Mouse (Mus musculus): ENCODE data around the gene Crabp2.

The Crabp2 gene

DNA sequence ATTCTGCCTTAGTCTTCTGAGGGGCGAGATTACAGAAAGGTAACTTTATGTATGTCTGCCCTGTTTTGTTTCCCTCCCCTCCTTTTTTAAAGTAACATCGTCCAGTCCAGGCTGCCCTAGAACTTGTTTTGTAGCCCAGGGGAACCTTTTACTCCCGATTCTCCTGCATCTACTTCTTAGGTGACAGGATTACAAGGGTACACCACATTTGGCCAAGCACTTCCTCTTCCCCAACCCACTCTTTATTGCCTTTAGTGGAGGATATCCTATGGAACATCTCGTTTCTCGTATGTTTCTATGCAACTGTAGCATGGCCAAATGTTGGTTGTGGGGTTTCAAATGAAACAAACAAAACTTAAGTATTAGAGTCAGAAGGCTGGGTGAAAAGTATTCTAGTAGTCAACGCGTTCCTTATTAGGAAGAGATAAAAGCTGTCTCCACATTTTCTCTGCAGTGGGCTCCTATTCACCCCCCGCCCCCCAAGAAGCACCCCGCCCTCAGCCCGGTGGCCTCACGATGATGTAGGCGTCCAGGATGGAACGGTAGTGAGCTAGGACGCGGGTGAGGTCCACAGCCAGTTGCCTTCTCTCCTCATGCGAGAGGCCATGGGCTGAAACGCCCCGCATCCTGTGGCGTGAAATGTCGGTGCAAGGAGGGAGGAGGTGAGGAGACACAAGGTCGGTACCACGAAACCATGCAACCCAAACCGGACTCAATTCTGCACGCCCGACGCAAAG, 19.0 kb upstream of the Crabp2 start:
- no peak for DNase-seq

DNA sequence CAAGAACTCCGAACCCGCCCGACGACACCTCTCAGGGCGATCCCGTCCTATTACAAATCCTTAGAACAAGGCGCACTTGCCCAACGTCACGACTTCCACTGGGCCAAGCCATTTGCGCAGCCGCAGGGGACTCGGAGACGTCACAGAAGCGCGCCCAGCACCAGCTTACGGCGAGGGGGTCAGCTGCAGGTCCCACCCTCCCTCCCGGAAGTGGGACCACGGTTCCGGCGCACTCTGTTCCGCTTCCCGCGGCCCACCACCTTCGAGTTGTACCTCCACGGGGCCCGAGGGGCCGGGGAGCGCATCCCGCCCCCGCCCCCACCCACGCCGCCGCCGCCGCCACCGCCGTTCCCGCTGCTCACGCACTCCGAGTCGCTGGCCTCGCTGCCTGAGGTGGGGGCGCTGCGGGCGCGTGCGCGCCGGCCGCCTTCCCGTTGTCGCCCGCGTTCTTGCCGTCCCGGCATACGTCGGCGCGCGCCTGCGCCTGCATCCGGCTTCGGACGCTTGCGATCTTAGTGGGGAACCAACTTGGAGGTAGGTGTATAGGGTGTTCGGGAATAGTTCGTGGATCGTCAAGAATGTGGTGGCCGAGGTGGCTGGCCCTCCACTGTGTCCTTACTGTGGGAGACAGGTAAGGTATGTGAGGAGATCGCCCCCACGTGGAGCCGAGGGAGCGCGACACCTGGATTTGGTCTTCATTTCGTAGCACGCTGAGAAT, 18.2 kb upstream of the Crabp2 start, which contains the start of the genes Isg20l2 and Rrnad1:
Gene Isg20l2, plus strand, starts transcription at position 237 of the 718 bp plus-strand sequence.
Gene Rrnad1, minus strand, starts transcription at position 640 of the 718 bp plus-strand sequence.
- peak; percentile 93 to 95 for DNase-seq

DNA sequence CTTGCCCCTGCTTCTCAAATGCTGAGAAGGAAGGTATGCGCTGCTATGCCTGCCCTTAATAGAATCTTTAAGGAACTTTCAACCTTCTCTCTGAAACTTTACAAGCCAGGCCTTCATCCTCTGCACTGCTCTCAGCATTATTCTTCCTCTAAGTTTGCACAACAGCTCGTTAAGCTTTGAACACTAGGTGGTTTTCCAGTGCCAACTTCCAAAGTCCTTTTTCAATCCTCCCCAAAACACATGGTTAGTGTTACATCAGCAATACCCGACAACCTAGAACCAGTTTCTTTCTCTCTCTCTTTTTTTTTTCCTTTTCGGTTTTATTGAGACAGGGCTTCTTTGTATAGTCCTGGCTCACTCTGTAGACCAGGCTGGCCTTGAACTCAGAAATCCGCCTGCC, 14.4 kb upstream of the Crabp2 start:
- no peak for DNase-seq

DNA sequence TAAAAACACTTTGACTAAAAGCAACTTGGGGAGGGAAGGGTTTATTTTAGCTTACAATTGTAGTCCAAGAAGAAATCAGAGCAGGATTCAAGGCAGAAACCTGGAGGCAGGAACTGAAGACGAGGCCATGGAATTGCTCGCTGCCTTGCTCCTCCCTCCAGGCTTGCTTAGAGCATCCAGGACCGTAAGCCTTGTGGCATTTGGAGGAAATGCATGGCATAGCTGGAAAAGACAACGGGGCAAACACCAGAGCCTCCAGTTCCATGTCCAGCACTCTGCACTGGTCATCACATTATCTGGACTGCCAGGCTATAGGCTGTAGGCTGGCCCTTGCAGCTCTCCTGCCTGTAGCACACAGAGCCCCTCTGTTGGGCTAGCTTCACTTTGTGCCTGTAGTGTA, 14.0 kb upstream of the Crabp2 start:
- DNase-seq = no peak

DNA sequence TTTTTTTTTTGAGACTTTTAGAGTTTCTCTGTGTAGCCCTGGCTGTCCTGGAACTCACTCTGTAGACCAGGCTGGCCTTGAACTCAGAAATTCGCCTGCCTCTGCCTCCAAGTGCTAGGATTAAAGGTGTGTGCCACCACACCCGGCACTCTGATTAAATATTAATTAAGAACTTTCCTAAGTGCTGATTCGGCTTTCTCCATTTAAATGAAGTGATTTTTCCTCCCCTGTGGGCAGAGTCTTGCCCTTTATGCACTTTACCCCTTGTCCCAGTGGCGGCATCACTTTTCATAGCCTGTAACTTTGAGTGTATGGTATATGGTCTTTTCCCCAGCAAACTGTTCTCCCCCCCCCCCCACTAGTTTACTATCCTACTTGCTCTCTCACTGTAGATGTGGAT, 13.3 kb upstream of the Crabp2 start:
- no peak for DNase-seq

DNA sequence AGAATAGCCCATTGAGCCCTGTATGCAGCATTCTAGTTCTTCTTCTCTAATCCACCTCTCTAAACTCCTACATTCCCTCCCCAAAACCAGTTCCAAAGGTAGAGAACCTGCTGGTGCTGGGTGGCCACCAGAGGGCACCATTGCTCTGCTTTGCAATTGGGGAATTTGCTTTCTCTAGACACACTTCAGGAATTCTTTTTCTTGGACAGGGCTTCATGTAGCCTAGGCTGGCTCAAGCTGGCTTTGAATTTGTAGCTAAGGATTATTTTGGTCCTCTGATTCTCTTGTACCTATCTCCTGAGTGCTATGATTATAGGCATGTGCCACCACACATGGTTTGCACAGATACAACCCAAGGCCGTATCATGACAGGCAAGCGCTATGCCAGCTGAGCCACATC, 12.7 kb upstream of the Crabp2 start:
- no peak for DNase-seq

DNA sequence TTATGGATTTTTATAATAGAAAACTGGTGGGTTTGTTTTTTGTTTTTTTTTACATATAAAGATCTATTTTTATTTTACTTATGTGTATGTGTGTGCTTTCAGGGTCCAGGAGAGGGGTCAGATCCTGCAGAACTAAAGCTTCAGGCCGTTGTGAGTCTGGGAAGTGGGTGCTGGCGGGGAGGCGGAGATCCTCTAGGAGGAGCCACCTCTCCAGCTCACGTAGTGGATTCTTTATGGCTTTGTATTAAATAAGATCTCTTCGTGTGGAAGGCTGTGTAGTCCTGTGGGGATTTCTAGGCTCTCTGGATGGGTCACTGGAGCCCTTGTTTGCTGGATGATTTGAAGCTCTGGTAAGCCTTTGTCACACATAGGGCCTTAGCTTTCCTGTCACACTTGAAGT, 7.9 kb upstream of the Crabp2 start:
- no peak for DNase-seq

DNA sequence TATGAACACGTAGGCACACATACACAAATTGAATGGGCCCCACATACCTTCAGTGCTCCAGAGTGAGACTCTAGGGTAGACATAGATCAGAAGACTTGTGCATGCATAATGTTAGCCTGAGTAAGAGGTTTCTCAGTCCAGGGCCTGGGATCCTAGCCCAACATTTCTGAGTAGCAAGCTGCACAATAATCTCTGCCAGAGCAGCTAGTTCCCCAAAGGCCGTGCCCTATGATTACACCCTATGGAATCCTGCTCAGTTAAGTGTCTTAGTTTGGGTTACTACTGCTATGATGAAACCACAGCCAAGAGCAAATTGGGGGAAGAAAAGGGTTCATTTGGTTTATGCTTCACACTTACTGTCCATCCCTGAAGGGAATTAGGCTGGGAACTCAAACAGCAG, 6.0 kb upstream of the Crabp2 start:
- DNase-seq = no peak

DNA sequence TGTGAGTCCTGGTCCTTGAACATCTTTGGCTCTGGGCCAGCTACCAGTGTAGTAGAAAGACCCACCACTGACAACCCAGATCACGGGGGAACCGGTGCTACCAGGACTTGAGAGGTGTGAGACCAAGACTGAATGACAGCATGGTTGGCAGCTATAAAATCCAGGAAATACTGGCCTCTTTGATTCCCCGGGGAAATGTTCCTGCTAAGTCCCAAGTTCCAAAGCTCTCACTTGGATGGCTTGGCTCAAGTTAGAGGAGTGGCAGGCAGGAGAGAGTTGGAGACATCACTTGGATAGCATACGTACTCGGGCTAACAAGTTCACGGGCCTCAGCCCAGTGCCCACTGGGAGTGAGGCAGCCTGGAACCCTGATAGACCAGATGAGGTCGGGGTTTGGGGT, 4.9 kb upstream of the Crabp2 start:
- DNase-seq = no peak

DNA sequence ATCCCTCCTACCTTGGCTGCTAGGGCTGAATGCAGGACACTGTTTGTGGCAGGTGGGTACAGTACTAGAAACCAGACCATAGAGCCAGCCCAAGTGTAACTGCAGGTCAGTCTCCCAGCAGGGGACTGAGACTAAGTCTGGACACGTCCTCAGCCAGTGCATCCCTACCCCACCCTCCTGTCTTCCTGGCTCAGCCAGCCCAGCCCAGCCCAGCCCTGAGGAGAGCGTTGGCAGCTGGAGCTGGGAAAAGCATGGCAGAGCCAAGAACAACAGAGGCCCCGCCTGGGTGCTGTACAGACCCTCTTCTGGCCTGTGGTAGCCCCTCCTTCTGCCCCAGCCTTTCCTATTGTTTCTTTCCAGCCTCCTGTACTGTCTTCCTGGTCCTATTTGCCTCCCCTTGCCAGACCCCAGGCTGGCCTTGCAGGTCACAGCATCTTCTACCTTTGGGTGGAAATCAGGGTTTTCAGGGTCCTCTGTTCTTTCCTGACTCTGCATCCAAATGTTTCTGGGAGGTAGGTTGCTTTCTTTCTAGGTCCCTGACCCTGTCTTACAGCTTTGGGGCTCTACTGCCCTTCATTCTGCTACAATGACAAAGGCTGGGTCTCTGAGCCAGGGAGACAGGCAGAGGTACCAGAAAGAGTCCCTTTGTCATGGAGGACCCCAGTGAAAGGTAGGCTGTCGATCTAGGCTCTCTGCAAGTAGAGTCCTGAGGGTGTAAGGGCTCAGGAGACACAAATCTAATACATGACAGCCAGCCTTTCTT, 3.4 kb upstream of the Crabp2 start:
- no peak for DNase-seq

DNA sequence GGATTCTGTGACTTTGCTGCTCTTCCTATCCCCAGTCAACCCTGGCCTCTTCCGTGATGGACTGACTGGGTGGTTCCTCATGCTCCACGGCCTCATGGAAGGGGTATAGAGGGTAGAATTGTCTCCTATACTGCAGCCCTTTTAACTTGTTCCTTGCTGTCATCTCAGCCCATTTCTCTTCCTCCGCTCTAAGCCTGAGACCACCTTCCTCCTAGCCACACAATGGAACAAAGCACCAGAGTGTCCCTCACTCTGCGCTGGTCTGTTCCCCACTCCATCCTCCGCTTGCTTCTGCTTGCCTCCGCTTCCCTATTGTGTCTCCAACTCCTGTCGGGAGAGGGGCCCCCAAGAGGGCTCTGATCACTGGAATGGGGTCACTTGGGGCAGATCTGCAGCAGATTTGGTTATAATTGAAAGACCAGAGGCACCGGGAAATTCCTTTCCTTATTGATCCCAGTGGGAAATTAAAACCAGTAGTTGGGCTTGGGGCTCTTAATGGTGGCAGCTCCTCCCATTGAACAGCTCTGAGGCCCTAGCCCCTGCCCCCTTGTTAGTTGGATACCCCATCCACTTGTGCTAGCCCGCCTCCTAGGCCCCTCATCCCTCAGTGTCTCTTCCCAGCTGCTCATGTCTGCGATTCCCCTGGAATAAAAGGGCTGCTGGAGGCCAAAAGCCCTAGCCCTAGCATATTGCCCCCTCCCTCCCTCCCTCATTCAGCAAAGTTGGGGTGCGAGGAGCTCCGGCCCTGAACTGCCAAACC, 2.5 kb upstream of the Crabp2 start:
- DNase-seq = no peak

DNA sequence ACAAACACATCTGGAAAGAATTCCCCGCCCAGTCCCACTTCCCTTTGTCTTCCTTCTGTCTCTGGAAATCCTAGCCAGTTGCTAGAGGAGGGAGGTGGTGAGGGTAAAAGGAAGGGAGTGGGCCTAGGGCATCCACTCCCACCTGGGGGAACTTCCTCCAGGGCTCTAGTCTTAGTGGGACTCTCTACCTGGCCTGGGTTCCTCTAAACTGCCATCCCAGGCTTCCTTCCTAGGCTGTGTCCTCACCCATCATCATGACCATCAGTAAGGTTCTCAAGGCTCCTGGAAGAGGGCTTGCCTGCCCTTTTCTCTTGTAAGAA, 2.0 kb upstream of the Crabp2 start:
- DNase-seq = no peak

DNA sequence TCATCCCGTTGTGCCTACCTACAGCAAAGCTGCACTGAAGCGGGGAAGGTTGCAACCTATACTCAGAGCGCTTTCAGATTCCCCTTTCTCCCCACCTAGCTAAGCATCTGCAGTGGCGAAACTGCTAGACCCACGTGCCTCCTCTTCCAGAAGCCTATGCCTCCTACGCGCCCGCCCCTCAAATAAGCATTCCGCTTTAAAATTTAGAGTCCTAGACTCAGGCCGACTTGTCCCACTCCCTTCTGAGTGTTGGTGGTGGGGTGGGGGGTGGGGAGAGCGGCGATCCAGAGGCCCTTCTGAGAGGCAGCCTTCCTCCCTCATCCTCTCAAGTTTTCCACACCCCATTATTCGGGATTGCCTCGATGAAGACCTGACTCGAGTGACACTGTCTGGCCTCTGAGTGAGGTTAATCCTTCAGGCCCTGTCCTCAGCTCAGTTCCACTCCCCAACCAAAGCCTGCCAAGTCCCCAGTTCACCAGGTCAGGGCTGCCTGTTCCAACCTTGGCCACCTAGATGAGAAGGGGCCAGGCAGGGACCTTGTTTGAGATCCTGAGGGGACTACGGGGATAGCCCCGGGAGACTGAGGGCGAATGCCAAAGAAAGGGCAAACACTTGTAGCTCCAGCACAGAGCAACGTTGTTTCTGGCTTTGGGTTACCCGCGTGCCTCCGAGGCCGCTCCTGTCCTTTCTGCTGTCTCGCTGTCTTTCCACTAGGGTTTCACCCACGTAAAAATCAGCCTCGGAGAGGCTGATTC, 1.2 kb upstream of the Crabp2 start:
- DNase-seq = no peak

DNA sequence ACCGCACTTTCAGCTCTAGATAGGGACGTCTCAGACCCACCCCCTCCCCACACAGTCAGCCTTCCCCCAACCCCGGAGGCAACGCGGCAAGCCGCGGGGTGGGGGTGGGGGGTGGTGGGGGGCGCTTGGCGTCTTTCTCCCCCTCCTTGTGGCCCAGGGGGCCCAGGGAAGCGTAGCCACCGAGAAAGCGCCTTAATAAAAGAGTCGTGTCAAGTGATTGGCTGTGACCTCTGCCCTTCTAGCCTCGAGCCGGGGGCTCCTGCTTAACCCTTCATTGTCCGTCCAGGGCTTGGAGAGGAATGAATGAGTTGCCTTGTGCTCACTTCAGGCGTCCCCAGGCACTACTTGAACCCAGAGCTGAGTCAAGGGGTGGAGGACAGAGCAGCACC, 661 bp upstream of the Crabp2 start:
- DNase-seq = no peak

DNA sequence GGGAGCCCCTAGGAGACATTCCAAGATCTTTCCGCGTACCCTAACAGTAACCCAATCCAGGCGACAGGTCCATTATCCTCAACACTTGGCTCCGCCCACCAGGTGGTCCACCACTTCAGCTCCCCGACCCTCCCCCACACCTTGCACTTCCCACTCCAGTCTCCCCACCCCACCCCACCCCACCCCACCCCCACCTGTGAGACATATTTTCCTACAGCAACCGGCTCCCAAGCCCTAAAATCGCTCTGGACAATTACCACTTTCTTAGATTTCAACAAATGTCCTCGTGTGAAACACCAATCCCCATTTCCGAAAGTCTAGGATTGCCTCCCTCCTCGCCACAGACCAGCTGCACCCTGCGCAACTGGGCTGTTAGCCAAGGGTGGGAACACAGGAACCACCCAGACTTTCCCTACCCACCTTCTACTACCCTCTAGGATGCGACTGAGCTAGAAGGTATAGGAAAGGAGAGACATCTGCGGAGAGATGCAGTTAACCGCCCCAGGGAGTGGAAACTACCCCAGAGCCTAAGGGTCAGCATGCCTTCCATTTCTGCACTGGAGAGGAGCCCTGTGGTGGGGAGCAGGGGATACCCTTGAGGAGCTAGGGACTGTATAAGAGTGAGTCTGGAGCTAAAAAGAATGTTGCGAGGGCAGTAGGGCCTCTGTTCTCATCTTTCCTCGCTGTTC, 944 bp downstream of the Crabp2 start:
- DNase-seq = no peak

DNA sequence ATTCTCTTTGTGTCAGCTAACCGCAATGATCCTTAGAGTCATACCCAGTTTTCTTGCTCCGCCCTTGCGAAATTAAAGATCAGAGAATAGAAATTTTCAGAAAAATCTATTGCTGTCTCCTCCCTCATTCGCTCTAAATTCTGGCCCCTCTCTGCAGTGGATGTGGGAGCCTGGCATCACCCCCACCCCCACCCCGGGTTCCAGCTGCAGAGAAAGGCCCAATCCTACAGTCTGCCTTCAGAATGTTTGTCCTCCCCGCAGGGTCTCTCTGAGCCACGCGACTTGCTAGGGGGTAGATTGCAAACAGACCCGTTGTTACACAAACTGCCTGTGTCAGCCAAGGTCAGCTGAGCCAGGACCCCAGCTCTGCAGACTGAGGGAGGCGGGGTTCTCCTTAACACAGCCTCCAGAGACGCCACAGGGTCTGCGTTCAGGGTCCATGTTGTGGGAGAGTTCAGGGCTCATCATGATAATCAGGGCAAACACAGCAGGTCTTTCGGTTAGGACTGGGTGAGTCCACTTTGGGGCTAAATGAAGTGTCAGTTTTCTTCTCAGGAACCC, 1.6 kb downstream of the Crabp2 start:
- DNase-seq = no peak

DNA sequence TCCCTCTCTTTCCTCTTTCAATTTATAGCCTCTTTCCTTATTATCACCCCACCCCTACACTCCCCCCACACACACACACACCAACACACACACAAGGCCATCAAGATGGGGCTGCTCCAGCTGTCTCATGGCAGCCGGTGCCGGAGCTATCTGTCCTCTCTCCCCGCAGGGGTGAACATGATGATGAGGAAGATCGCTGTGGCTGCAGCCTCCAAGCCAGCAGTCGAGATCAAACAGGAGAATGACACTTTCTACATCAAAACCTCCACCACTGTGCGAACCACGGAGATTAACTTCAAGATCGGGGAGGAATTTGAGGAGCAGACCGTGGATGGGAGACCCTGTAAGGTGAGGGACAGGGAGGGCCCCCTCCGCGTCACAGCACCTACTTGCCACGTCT, 3.5 kb downstream of the Crabp2 start:
- no peak for DNase-seq

DNA sequence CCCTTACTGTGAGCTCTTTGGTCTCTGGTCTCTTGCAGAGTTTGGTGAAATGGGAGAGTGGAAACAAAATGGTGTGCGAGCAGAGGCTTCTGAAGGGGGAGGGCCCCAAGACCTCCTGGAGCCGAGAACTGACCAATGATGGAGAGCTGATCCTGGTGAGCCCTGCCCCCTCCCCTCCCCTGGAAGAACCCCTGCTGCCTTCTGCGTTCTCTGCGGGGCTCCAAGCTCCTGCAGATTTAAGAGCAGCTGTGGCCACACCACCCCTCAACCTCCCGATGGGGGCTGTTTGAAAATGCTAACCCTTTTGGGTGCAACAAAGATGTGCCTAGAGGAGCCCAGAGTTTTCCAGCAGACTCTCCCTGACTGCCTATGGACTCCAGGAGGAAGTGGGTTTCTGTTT, 4.0 kb downstream of the Crabp2 start:
- no peak for DNase-seq

DNA sequence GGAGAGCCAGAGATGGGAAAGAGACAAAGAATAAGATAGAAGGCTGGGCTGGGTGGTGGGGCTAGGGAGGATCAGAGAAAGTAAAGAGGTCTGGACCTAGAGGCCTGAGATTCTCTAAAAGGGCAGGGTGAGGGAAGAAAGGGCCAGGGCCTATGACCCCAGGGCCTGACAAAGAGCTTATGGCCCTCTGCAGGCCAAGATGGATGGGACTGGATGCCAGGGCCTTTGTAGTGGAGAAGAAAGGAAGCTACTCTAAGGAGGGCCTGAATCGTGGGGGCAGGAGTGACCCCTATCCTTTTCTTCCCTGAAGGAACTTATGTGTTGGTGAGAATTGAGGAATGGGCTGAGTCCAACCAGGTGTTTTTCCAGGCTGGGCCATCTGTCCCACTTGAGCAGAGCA, 9.6 kb downstream of the Crabp2 start:
- DNase-seq = no peak

DNA sequence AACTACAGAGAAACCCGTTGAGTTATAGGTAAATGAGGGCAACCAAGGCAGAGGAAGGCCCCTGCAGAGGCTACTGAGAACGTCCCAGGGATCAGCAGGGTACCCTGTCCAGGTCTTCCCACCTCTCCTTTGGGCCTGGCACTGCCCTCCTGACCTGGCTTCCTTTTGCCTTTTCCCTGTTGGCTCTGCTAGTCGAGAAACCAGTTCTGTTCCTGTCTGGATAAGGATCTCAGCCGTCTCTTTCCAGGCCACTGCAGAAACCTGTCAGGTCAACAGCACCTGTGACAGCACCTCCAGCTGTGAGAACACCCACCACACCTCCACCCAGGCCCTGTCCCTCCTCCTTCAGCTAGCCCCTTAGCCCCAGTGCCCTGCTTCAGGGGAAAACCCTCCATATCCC, 10.0 kb downstream of the Crabp2 start:
- no peak for DNase-seq

DNA sequence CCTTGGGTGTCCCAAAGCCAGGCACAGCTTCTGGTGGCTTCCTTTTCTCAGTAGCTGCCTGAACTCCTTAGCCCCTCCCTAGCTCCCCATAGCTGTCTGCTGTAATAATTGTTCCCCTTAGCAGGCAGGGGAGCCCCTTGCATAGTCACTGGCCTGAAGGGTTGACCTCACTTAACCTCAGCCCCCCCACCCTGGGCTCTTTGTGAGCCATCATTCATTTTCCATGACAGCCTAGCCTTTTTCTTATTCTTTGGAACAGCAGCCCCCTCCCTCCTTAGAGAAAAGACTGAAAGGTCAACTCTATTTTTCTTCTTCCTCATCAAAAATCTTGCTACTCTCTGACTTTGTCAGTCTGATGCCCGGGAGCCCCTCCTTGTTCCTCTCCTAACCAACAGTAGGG, 10.5 kb downstream of the Crabp2 start:
- no peak for DNase-seq

DNA sequence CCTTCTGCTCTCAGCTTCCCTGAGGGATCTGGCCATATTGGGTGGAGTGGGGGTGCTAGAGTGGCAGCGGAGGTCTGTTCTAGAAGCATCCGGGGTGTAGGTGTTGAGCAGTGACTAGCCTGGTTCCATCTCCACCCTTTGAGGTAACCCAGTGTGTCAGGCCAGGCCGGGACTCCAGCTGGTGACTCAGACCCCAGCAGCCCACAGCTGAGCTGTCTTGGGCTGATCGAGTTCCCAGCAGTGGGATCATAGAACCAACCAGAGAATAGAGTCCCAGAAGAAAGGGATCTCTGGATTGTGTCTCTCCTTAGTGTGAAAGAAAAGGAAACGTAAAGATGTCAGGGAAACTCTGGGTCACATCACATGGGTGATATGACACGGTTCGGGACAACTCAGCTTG, 10.9 kb downstream of the Crabp2 start:
- DNase-seq = no peak
